Mouse (Mus musculus): ENCODE measurements around the gene Herpud2. TPM values are rescaled to one million over a fixed set of nuclear protein-coding genes. Genes with fewer than 3 reads are reported as not detected.
"Not testable (repeated sequence)": the region's sequence is repeated elsewhere in the genome, so short reads cannot be mapped to it uniquely, and the experiment has no call there.

The Herpud2 gene
- total RNA-seq, 2 experiments from 2014 or later, result 31.4 to 35.1 TPM

- DNase-seq, result no peak
Observed at GRCm38 (mm10) chr9:25145925-25146324, 5.7 kb downstream of the Herpud2 start.

- DNase-seq, result no peak
Observed at GRCm38 (mm10) chr9:25143950-25144349, 7.7 kb downstream of the Herpud2 start.

- DNase-seq, result no peak
Observed at GRCm38 (mm10) chr9:25142988-25143387, 8.6 kb downstream of the Herpud2 start.

- DNase-seq, result no peak
Observed at GRCm38 (mm10) chr9:25142041-25142440, 9.6 kb downstream of the Herpud2 start.

- peak; percentile 32 for DNase-seq
Observed at GRCm38 (mm10) chr9:25140330-25140729, 11.3 kb downstream of the Herpud2 start.

GRCm38 (mm10) chr9:25138900-25139299 is 12.7 kb downstream of the Herpud2 start:
- DNase-seq, result no peak

GRCm38 (mm10) chr9:25132920-25133319 is 18.7 kb downstream of the Herpud2 start:
- DNase-seq, result no peak

- no peak for DNase-seq
Observed at GRCm38 (mm10) chr9:25132253-25132652, 19.4 kb downstream of the Herpud2 start.

- DNase-seq, result no peak
Observed at GRCm38 (mm10) chr9:25124048-25124447, 27.6 kb downstream of the Herpud2 start.

- DNase-seq, result not testable (repeated sequence)
Observed at GRCm38 (mm10) chr9:25123590-25123989, 28.0 kb downstream of the Herpud2 start.

GRCm38 (mm10) chr9:25104638-25105037 is 47.0 kb downstream of the Herpud2 start:
- DNase-seq, result no peak

GRCm38 (mm10) chr9:25102881-25103280 is 48.7 kb downstream of the Herpud2 start:
- no peak for DNase-seq

- no peak for DNase-seq
Observed at GRCm38 (mm10) chr9:25090853-25091252, 60.8 kb downstream of the Herpud2 start.

- no peak for DNase-seq
Observed at GRCm38 (mm10) chr9:25089122-25089521, 62.5 kb downstream of the Herpud2 start, which contains the start of gene Gm10181. Gm10181 (plus strand) TSS chr9:25089422.

GRCm38 (mm10) chr9:25076505-25076904 is 75.1 kb downstream of the Herpud2 start:
- no peak for DNase-seq

- DNase-seq, result no peak
Observed at GRCm38 (mm10) chr9:25075977-25076376, 75.6 kb downstream of the Herpud2 start.

- no peak for DNase-seq
Observed at GRCm38 (mm10) chr9:25072666-25073065, 79.0 kb downstream of the Herpud2 start.

GRCm38 (mm10) chr9:25058726-25059125 is 92.9 kb downstream of the Herpud2 start:
- no peak for DNase-seq

Other genes starting within 250 kb of the Herpud2 start
- not detected for gene Gm10181, start 62.4 kb downstream of the Herpud2 start, total RNA-seq (2021)
- gene Sept7, start 100.6 kb upstream of the Herpud2 start, total RNA-seq (2021), result 10 to 100 TPM; 70.1 to 71.5 TPM

Data from gastrocnemius, postnatal 25 days (tissue).